Mouse (Mus musculus) E14TG2a.4 (cell line): ENCODE data around the gene Gucy2g.
A peak's percentile ranks its signal among the peaks of the same experiment; 100 is the strongest.

Source experiments
- H3K27me3 ChIP-seq: 2 replicates; pipeline ENCODE4 v1.6.1; 2014; ENCODE audit warnings: low read length, control low read depth; ENCODE audit not compliant: insufficient read depth
- H3K36me3 ChIP-seq: 2 replicates; pipeline ENCODE4 v1.6.1; 2014; ENCODE audit warnings: low read length, control low read depth; ENCODE audit not compliant: insufficient read depth
- H3K4me1 ChIP-seq: replicated peaks from 2 replicates; pipeline ENCODE4 v1.6.1; 2014; ENCODE audit warnings: low read depth, low read length, control low read depth
- H3K4me3 ChIP-seq: replicated peaks from 2 replicates; pipeline ENCODE4 v1.5.1; 2014; ENCODE audit warnings: mild to moderate bottlenecking, low read length
- H3K9me3 ChIP-seq: 2 replicates; pipeline ENCODE4 v1.6.1; 2014; ENCODE audit warnings: low read length, control low read depth
- CTCF ChIP-seq: conservative IDR thresholded peaks from 2 replicates; pipeline ENCODE4 v1.5.1; 2014; ENCODE audit warnings: low read length
- NANOG ChIP-seq: IDR thresholded peaks from 2 replicates; pipeline ENCODE4 v1.6.1; 2014; ENCODE audit warnings: borderline replicate concordance, low read length, mixed read lengths
- POU5F1 ChIP-seq: IDR thresholded peaks from 2 replicates; pipeline ENCODE4 v1.6.1; 2014; ENCODE audit warnings: low read length, borderline replicate concordance

Gucy2g gene

DNA sequence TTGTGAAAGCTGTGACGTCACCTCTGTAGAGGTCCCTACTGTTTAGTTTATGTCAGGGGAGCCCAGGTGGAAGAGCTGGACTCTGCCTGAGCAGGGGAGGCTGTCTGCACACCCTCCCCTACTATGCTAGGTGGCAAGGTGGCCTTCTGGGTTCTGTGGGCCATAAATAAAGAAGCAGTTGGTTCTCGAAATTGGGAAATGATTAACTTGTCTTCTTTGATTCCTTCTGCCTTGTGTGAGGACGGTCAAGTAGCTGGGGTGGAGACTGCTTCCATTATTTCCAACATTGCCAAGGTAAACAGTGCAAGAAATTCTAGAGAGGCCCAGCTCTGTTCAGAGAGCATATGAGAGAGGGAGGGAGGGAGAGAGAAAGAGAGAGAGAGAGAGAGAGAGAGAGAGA lies 27.1 kb upstream of the Gucy2g start:
- H3K36me3 ChIP-seq, result peaks cover 4% of the 10 kb centered on the region
- no peak overlapping the region for H3K4me3 ChIP-seq
- H3K9me3 ChIP-seq, result no peaks in the 10 kb centered on the region
- H3K27me3 ChIP-seq, result no peaks in the 10 kb centered on the region
- peaks cover 48% of the 10 kb centered on the region for H3K4me1 ChIP-seq
- TF ChIP-seq NANOG (no peak), POU5F1 (no peak), CTCF (no peak)

- H3K4me3 ChIP-seq, result no peak overlapping the region
- no peaks in the 10 kb centered on the region for H3K27me3 ChIP-seq
- H3K4me1 ChIP-seq, result peaks cover 36% of the 10 kb centered on the region
- H3K36me3 ChIP-seq, result no peaks in the 10 kb centered on the region
- no peaks in the 10 kb centered on the region for H3K9me3 ChIP-seq
- TF ChIP-seq POU5F1, result no peak
Observed at GRCm38 (mm10) chr19:55266786-55267185, 25.8 kb upstream of the Gucy2g start.

DNA sequence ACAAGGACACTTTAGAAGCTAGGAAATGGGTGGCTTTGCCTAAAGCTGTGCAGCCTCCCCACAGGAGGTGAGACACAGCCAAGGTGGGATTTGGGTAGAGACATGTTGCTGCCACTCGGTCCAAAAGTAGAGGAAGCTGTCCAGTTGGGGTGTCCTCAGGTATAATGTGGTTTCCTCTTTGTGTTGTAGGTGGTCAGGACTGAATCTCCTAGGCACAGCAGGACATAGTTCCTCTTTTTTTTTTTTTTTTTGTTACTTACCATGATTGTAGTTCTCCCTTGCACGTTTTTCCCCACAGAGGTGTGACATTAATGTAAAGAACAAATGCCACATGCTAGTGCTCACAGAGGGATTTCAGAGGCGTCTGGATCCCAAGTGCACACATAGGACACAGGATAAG lies 24.2 kb upstream of the Gucy2g start:
- Histone ChIP-seq H3K4me3 (no peak overlapping the region), H3K9me3 (no peaks in the 10 kb centered on the region), H3K36me3 (no peaks in the 10 kb centered on the region), H3K27me3 (no peaks in the 10 kb centered on the region), H3K4me1 (peaks cover 22% of the 10 kb centered on the region)
- TF ChIP-seq NANOG (no peak), POU5F1 (no peak), CTCF (no peak)

DNA sequence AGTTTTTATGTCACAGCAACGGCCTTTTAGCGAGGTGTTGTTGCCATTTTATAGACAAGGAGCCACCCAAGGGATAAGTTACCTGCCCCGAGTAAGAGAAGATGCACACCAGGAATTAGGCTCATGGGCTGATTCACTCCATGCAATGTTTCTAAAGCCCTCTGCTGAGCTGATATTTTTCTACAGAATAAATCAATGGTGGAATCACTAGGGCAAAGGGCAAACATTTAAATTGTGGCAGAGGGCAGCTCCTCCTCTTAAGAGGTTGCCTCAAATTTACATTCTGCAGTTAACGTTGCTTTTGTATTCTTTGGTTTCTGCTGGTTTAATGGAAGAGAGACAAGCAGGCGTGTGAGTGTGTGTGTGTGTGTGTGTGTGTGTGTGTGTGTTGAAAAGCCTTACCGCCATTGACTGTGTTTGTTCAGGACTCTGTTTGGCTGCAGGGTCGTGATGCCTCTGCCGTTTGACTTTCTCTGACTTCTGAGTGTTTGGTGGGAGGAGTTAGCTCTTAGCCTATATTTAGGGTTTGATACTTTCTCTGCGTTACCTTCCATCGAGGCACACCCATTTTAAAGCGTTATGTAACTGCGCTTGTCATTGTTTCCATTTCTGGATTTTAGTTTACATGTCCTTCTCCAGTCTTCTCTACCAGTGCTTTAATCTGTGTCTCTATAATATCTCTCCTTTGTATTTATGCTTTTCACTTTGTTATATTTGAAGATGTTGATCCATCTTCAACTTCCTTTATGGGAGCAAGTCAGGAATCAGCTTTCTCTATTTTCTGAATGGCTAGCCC lies 19.6 kb upstream of the Gucy2g start:
- peaks cover 30% of the 10 kb centered on the region for H3K4me1 ChIP-seq
- TF ChIP-seq NANOG (no peak), CTCF (no peak), POU5F1 (no peak)
- H3K36me3 ChIP-seq, result no peaks in the 10 kb centered on the region

GRCm38 (mm10) chr19:55258514-55258913 lies 17.5 kb upstream of the Gucy2g start:
- no peak overlapping the region for H3K4me3 ChIP-seq
- TF ChIP-seq POU5F1 (no peak), NANOG (no peak), CTCF (no peak)
- H3K36me3 ChIP-seq, result no peaks in the 10 kb centered on the region
- H3K27me3 ChIP-seq, result no peaks in the 10 kb centered on the region
- no peaks in the 10 kb centered on the region for H3K9me3 ChIP-seq
- H3K4me1 ChIP-seq, result peaks cover 49% of the 10 kb centered on the region

More for the DNA sequence above, 19.6 kb upstream of the Gucy2g start:
- Histone ChIP-seq H3K27me3 (no peaks in the 10 kb centered on the region), H3K4me3 (no peak overlapping the region), H3K9me3 (no peaks in the 10 kb centered on the region)

- Histone ChIP-seq H3K27me3 (no peaks in the 10 kb centered on the region), H3K9me3 (no peaks in the 10 kb centered on the region), H3K4me3 (no peak overlapping the region), H3K4me1 (peaks cover 55% of the 10 kb centered on the region), H3K36me3 (no peaks in the 10 kb centered on the region)
- no peak for TF ChIP-seq CTCF
- no peak for TF ChIP-seq POU5F1
- no peak for TF ChIP-seq NANOG
Observed at GRCm38 (mm10) chr19:55257656-55258375, 16.8 kb upstream of the Gucy2g start.

GRCm38 (mm10) chr19:55256156-55256555 lies 15.1 kb upstream of the Gucy2g start:
- Histone ChIP-seq H3K36me3 (no peaks in the 10 kb centered on the region), H3K9me3 (peaks cover 8% of the 10 kb centered on the region), H3K4me3 (no peak overlapping the region), H3K27me3 (peaks cover 12% of the 10 kb centered on the region; the same call in 1 of the 2 replicates), H3K4me1 (peaks cover 62% of the 10 kb centered on the region)
- TF ChIP-seq POU5F1 (no peak), CTCF (no peak), NANOG (no peak)

- Histone ChIP-seq H3K27me3 (peaks cover 13% of the 10 kb centered on the region; the same call in 1 of the 2 replicates), H3K4me3 (peak overlapping the region; percentile 81), H3K9me3 (peaks cover 8% of the 10 kb centered on the region), H3K36me3 (no peaks in the 10 kb centered on the region), H3K4me1 (peaks cover 62% of the 10 kb centered on the region)
- TF ChIP-seq NANOG, result no peak
- no peak for TF ChIP-seq CTCF
- no peak for TF ChIP-seq POU5F1
Observed at GRCm38 (mm10) chr19:55254513-55255016, 13.5 kb upstream of the Gucy2g start.
